Mouse (Mus musculus) forebrain, postnatal 0 days (tissue): ENCODE data around the gene Rnasek. TPM values are rescaled to one million over a fixed set of nuclear protein-coding genes. Genes with fewer than 3 reads are reported as not detected.
A peak's percentile ranks its signal among the peaks of the same experiment; 100 is the strongest.

ENCODE experiments used
- ATAC-seq: fragments of 200-750 bp; cut with Nextera tagmentation; 2 replicates; pipeline ENCODE4 v1.8.0; 2017; ENCODE audit warnings: mild to moderate bottlenecking, moderate library complexity
- DNase-seq: peaks from one replicate; pipeline ENCODE4 v3.0.0-alpha.2; 2015
- H3K27ac ChIP-seq: fragments of 300-500 bp; sonication (generic); 2 replicates; pipeline ENCODE4 v1.5.1; 2014; ENCODE audit warnings: low read depth, mild to moderate bottlenecking, antibody characterized with exemption, low read length, moderate library complexity, mixed read lengths
- H3K27me3 ChIP-seq: fragments of 300-500 bp; sonication (generic); 2 replicates; pipeline ENCODE4 v1.6.1; 2014; ENCODE audit warnings: mild to moderate bottlenecking, low read length, mixed read lengths; ENCODE audit not compliant: insufficient read depth
- H3K36me3 ChIP-seq: fragments of 300-500 bp; sonication (generic); 2 replicates; pipeline ENCODE4 v1.6.1; 2014; ENCODE audit warnings: mild to moderate bottlenecking, moderate library complexity; ENCODE audit not compliant: insufficient read depth
- H3K4me1 ChIP-seq: fragments of 300-500 bp; sonication (generic); 2 replicates; pipeline ENCODE4 v1.6.1; 2014; ENCODE audit warnings: antibody characterized with exemption; ENCODE audit not compliant: insufficient read depth
- H3K4me2 ChIP-seq: fragments of 300-500 bp; sonication (generic); 2 replicates; pipeline ENCODE4 v1.6.1; 2014; ENCODE audit warnings: low read depth, mild to moderate bottlenecking, moderate library complexity
- H3K4me3 ChIP-seq: fragments of 300-500 bp; sonication (generic); 2 replicates; pipeline ENCODE4 v1.5.1; 2014; ENCODE audit warnings: low read depth, low read length, mixed read lengths
- H3K9ac ChIP-seq: fragments of 300-500 bp; sonication (generic); 2 replicates; pipeline ENCODE4 v1.6.1; 2014; ENCODE audit warnings: mild to moderate bottlenecking
- H3K9me3 ChIP-seq: fragments of 300-500 bp; sonication (generic); 2 replicates; pipeline ENCODE4 v1.6.1; 2016; ENCODE audit warnings: low read length
- CTCF ChIP-seq: sonication (generic); IDR thresholded peaks from 2 replicates; pipeline ENCODE4 v1.5.1; 2016; ENCODE audit warnings: antibody characterized with exemption, control low read depth, low read depth
- WGBS: fragments of 180-500 bp; shearing (Covaris S2); extraction: QIAGEN DNeasy Blood & Tissue Kit; methylation state at CpG from one replicate; pipeline ENCODE4 v1.1.7; 2014; 5-methylcytosine and 5-hydroxymethylcytosine counted together
- polyA plus RNA-seq: library from polyadenylated mRNA; unstranded; fragments of >200 nt; fragmentation: Nextera tagmentation; extraction: Ambion mirVana; gene quantifications from 2 replicates; pipeline ENCODE4 v1.2.1, GENCODE M21; 2015
- total RNA-seq: library from RNA; depleted of rRNA; stranded (reverse); fragments of >200 nt; gene quantifications from 2 replicates; pipeline ENCODE4 v1.2.3, GENCODE M21; 2014

Rnasek gene
- total and polyA plus RNA-seq, 2 experiments from 2014 or later: 48.0 to 544 TPM

- Histone ChIP-seq H3K36me3 (peaks cover 7% of the 10 kb centered on the region), H3K27me3 (peaks cover 20% of the 10 kb centered on the region), H3K9ac (no peak overlapping the region), H3K4me2 (no peak overlapping the region), H3K27ac (no peak overlapping the region), H3K4me1 (peaks cover 38% of the 10 kb centered on the region), H3K9me3 (no peaks in the 10 kb centered on the region), H3K4me3 (no peak overlapping the region)
- WGBS: 91% methylated on average over 4 of the region's 4 CpGs
- ATAC-seq: no peak
- no peak for TF ChIP-seq CTCF
- no peak for DNase-seq
These were observed 21.6 kb downstream of the Rnasek start for GRCm38 (mm10) chr11:70218039-70218438.

- H3K27me3 ChIP-seq: peaks cover 23% of the 10 kb centered on the region
- peaks cover 7% of the 10 kb centered on the region for H3K36me3 ChIP-seq
- H3K4me2 ChIP-seq: no peak overlapping the region
- no peaks in the 10 kb centered on the region for H3K9me3 ChIP-seq
- H3K9ac ChIP-seq: no peak overlapping the region
- WGBS: 50% methylated on average over 3 of the region's 3 CpGs
- no peak for DNase-seq
- peaks cover 27% of the 10 kb centered on the region for H3K4me1 ChIP-seq
- ATAC-seq: no peak
- no peak overlapping the region for H3K27ac ChIP-seq
- TF ChIP-seq CTCF: no peak
- H3K4me3 ChIP-seq: no peak overlapping the region
These were observed 23.5 kb downstream of the Rnasek start for GRCm38 (mm10) chr11:70216103-70216502.

GRCm38 (mm10) chr11:70215301-70215700, 24.3 kb downstream of the Rnasek start:
- Histone ChIP-seq H3K4me2 (peak overlapping the region; percentile 80; the same call in 1 of the 2 replicates), H3K4me1 (peaks cover 27% of the 10 kb centered on the region), H3K36me3 (peaks cover 7% of the 10 kb centered on the region), H3K9me3 (no peaks in the 10 kb centered on the region), H3K4me3 (no peak overlapping the region), H3K27me3 (peaks cover 23% of the 10 kb centered on the region), H3K9ac (no peak overlapping the region), H3K27ac (no peak overlapping the region)
- 14% methylated on average over 22 of the region's 22 CpGs for WGBS
- ATAC-seq: no peak
- no peak for DNase-seq
- no peak for TF ChIP-seq CTCF

GRCm38 (mm10) chr11:70214856-70215209, 24.8 kb downstream of the Rnasek start:
- Histone ChIP-seq H3K4me1 (peaks cover 25% of the 10 kb centered on the region), H3K4me2 (peak overlapping the region; percentile 80), H3K4me3 (peak overlapping the region; percentile 41), H3K27ac (no peak overlapping the region), H3K9me3 (no peaks in the 10 kb centered on the region), H3K36me3 (peaks cover 7% of the 10 kb centered on the region), H3K27me3 (peaks cover 23% of the 10 kb centered on the region), H3K9ac (no peak overlapping the region)
- DNase-seq (no peak), ATAC-seq (no peak)
- 7% methylated on average over 18 of the region's 18 CpGs for WGBS
- TF ChIP-seq CTCF: no peak

GRCm38 (mm10) chr11:70214191-70214855, 25.3 kb downstream of the Rnasek start:
- DNase-seq: peak; percentile 44
- H3K27me3 ChIP-seq: peaks cover 23% of the 10 kb centered on the region
- no peaks in the 10 kb centered on the region for H3K9me3 ChIP-seq
- peak overlapping the region; percentile 80 for H3K4me2 ChIP-seq
- H3K4me3 ChIP-seq: peak overlapping the region; percentile 41
- H3K4me1 ChIP-seq: peaks cover 19% of the 10 kb centered on the region
- WGBS: 4% methylated on average over 46 of the region's 46 CpGs
- no peak overlapping the region for H3K27ac ChIP-seq
- peaks cover 7% of the 10 kb centered on the region for H3K36me3 ChIP-seq
- peak overlapping the region; percentile 54 for H3K9ac ChIP-seq
- no peak for TF ChIP-seq CTCF
- ATAC-seq: peak; percentile 28; the same call in 1 of the 2 replicates

- ATAC-seq: peak; percentile 32
- Histone ChIP-seq H3K9ac (peak overlapping the region; percentile 54), H3K4me1 (peaks cover 14% of the 10 kb centered on the region), H3K9me3 (no peaks in the 10 kb centered on the region), H3K4me3 (peak overlapping the region; percentile 41), H3K27me3 (peaks cover 23% of the 10 kb centered on the region), H3K27ac (no peak overlapping the region), H3K36me3 (peaks cover 7% of the 10 kb centered on the region), H3K4me2 (peak overlapping the region; percentile 80)
- no peak for TF ChIP-seq CTCF
- DNase-seq: peak; percentile 27
- WGBS: 5% methylated on average over 26 of the region's 26 CpGs
These were observed 25.9 kb downstream of the Rnasek start for GRCm38 (mm10) chr11:70213736-70214135.

GRCm38 (mm10) chr11:70212896-70213295, 26.7 kb downstream of the Rnasek start:
- peak overlapping the region; percentile 41; the same call in 1 of the 2 replicates for H3K4me3 ChIP-seq
- H3K4me2 ChIP-seq: peak overlapping the region; percentile 80; the same call in 1 of the 2 replicates
- H3K9ac ChIP-seq: no peak overlapping the region
- peaks cover 12% of the 10 kb centered on the region for H3K4me1 ChIP-seq
- no peak overlapping the region for H3K27ac ChIP-seq
- WGBS: 10% methylated on average over 9 of the region's 9 CpGs
- H3K9me3 ChIP-seq: no peaks in the 10 kb centered on the region
- DNase-seq (peak; percentile 88), ATAC-seq (peak; percentile 68; the same call in 1 of the 2 replicates)
- H3K36me3 ChIP-seq: peaks cover 7% of the 10 kb centered on the region
- peak; percentile 81 for TF ChIP-seq CTCF
- H3K27me3 ChIP-seq: peaks cover 23% of the 10 kb centered on the region
